Mouse (Mus musculus) heart, adult 11 months (tissue): ENCODE measurements around the gene Antxrl.
A peak's percentile ranks its signal among the peaks of the same experiment; 100 is the strongest.

Experiments
- DNase-seq: peaks from one replicate; pipeline ENCODE4 v3.0.0; 2022

Antxrl gene

DNA sequence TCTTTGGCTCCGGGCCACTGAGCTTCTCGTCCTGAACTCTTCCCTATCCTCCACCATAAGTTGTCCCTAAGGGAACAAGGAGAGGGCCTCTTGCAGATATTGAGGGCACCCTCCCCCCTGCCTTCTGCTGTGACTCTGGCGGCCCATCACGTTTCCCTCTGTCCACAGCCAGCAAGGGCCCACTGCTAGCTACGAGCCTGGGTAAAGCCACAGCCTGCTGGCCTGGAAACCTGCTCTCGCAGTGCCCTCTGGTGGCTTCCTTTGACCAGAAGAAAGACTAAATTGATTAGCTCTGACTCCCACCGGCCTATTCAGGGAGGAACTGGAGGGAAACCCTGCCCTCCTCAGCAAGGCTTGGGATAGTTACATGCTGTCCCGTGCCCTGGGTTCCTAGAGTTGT is 52.4 kb downstream of the Antxrl start:
- peak; percentile 97 for DNase-seq

DNA sequence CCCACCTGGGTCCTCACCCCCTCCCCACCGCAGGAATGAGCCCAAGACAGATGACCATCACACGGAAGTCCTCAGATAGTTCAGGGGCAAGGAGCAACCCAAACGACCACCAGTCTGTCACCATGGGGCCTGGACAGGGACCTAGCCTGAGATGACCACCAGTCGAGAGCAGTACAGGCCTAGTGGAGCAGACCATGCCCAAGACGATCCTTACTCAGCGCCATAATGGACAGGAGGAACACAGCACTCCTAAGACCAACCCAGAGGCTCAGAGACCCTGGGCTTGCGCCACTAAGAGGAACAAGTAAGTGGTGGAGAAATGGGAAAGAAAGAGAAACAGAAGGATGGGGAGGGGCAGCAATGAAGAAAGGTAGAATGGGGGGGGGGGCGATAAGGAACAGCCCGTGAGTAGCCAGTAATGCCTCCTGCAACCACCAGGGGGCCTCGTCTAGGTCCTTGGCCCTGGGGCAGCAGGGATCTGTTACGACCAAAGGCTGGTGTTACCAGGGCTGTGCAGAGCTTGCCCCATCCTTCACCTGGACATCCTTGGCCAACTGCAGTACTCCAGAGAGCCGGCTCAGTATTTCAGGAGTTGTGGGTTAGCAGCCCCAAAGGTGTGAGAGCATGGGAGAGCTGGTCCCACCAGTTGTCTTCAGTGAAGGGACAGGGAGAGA is 54.0 kb downstream of the Antxrl start:
- DNase-seq, result peak; percentile 91

DNA sequence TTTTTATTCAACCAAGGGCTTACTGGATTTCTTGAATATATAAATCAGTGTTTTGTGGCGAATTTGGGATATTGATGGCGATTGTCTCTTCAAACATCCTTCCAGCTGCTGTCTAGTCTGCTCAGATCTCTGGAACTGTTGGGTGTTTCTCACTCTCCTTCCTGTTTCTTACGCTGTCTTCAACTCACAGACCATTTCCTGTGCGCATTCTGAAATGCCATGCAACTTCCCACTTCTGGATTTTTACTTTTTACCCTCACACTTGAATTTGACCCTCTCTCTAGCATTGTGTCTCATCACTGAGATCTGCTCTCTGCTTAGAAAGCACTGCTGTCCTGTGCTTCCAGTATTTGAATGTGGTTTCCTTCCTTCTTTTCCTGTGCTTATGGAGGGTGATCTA is 55.1 kb downstream of the Antxrl start:
- DNase-seq, result peak; percentile 64

DNA sequence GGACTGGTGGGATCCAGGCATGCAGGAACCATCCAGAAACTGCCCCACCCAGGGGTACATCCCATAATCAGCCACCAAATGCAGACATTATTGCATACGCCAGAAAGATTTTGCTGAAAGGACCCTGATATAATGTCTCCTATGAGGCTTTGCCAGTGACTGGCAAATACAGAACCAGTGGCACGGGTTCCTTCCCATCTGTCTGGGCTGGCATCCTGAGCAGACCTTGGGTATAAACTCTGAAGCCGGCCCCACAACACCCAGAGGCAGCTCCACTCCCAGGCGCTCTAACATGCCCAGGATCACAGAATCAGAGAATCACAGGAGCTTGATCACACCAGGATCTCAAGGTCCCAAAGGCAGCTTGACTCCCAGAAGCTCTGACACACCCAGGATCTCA is 61.8 kb downstream of the Antxrl start:
- peak; percentile 48 for DNase-seq

DNA sequence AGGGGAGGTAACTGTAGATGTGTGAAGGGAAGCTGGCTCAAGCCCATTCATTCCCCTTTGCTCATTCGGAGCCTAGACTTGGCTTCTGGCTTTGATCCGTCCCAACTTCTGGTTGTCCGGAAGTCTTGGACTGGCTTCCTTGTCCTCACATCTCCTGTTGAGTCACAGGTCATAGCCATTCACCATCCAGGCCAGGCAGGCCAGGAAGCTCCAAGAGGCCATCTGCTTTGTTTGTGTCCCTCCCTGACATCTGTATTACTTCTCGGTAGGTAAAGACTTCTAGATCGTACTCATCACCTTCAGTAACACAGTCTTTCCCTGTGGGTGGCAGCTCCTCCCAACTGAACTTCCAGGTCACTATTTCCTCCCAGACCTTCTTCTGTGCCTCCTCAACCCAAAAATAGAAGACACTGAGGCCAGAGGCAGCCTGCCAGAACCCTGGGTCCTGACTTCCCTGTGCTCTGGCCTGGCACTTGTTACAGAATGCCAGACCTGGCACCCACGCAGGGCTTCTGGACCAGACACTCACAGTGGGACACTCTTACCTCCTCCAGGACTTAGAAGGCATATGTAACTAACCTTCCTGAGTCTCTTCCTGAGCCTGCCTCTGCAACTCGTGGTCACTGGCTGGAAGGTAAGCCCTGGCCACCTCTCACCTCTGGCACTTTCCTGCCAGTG is 66.7 kb downstream of the Antxrl start:
- DNase-seq, result peak; percentile 90

DNA sequence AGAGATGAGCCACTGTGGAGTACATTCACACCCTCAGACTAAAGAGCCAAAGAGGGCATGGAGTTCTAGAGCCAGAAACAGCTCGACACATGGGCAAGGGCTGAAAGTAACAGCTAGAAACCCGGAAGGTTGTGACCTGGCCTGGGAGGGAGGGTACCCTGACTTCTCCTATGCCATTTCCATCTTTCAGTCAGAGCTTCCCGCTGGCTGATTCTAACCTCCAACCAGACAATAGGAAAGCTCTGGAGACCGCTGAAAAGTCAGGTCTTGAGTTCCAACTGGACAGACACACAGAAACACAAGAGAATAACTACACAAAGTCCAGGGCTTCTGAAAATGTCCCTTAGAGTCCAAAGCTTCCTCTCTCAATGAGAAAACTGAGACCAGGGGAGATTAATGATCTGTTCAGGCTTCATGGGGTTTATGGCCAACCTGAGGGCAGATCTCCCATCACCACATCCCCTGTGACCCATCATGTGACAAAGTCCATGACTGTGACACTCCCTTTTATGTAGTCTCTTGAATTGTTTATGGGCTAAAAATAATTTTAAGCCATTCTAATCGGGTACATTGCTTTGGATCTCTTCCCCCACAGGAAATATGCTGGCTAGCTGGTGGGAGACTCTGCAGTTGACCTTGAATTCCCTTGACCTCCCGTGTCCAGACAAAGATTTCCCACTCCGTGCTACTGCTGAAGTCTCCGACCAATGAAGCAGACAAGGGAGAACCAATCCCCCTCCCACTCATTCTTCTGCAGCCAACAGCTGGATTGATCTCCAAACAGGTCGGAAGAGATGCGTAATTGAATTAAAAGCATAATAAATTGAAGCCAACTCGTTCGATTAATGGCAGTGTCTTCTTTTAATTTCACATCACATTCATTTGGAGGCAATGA is 67.8 kb downstream of the Antxrl start:
- DNase-seq, result peak; percentile 83

DNA sequence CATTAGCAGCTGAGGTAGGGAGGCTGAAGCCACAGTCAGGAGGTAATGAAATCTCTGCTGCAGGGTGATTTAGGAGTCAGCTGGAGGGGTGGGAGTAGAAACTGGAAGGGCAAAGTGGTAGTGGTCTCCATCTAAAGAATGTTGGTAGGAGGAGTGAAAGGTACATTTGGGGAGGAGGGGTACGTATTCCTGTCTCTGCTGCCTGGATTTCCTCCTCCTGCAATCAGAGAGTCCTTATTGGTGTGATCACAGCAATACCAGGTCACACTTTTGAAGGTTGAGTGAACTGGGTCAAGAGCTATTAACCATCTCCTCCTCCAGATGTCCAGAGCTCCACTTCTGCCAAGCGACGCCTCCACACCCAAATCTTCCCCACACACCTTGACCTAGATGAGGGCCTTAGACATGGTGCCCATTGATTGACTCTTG is 68.4 kb downstream of the Antxrl start:
- DNase-seq, result peak; percentile 84

DNA sequence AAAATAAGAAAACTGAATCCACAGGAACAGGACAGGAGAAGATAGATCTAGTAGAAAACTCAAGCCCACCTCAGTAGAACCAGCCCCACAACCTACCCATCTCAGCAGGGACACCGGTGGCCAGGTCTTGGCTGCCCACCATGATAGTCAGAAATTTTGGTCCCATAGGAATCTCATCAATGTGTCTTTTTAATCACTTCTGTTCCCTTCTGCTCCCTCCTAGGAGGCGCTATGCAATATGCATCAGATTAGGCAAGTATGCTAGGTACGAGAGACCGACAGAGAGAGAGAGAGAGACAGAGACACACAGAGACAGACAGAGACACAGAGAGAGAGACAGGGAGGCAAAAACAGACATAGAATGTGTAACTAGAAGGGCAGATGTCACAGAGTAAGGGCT is 69.2 kb downstream of the Antxrl start:
- peak; percentile 58 for DNase-seq
